21 mouse cellular contexts compared by ENCODE assay signal in the genomic region with DNA sequence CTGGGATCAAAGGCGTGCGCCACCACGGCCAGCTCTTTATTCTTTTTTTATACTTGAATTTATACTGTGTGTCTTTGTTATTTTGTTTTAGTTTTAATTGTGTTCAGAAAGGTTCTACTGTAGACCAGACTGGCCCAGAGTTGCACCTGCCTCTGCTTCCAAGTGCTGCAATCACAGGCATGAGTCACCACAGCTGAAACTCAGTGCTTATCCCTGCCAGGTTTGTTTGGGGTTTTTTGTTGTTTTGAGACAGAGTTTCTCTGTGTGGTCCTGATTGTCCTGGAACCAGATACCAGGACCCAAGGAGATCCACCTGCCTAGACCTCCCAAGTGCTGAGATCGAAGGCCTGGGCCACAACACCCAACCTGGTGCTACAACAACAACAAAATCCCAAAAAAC. TPM values are rescaled to one million over a fixed set of nuclear protein-coding genes. Genes with fewer than 3 reads are reported as not detected.
DNase-seq lines count a peak whose midpoint lies in the region; ATAC-seq lines count a peak whose summit lies in the region.
"Had no signal": no experiment of that assay in that cellular context is flagged by ENCODE, and none has a peak within 500 bp of the region (broad histone marks: within the 10 kb centered on the region; RNA-seq: fewer than 3 reads in every experiment).

No protein-coding gene starts in this region.

- ATAC-seq in erythroid progenitor cell, adult 5-6 weeks (replicated peaks; ENCODE audit: low FRiP score, poor library complexity, severe bottlenecking) = no peak
- ATAC-seq: CD4-positive, CD25-positive, alpha-beta regulatory T cell, adult 4 months; forebrain, embryonic 13.5 days; forebrain, embryonic 15.5 days; forebrain, postnatal 0 days had no signal

- intact Hi-C loops in heart, postnatal 36 days (cut with DNase I) = no loop called here

- DNase-seq in cerebellum, adult 9-11 months = peak; percentile 7
- no peak for DNase-seq in cerebellum, adult 8-10 months
- peak; percentile 87 for DNase-seq in heart, adult 11 months
- no peak for DNase-seq in heart, postnatal 36 days
- peak; percentile 34 for DNase-seq in 3T3-L1 (ENCODE audit: low read depth, low spot score)
- peak; percentile 31 for DNase-seq in NIH3T3 (ENCODE audit: low read depth)
- DNase-seq in layer of hippocampus, adult 8-10 months (ENCODE audit: low spot score in 2 of 2) = no peak
- DNase-seq: adrenal gland, postnatal 10 days; adrenal gland, postnatal 25 days; B cell, adult 2 months; cerebellum, adult 9-10 months; cerebellum, postnatal 14 days; cerebellum, postnatal 36 days; embryo, embryonic 11 days; forebrain, postnatal 0 days had no signal

RNA-seq across cellular contexts. Expression of gene Spata2, which starts 15.9 kb away (rescaled TPM):
- total RNA-seq in heart, postnatal 36 days (2021) = 10 to 100 TPM; 13.6 to 14.6 TPM
- 10 to 100 TPM; 70.1 to 86.1 (median 77.0) TPM for total RNA-seq in layer of hippocampus, adult 8-10 months (2022)
- total RNA-seq in erythroid progenitor cell, adult 5-6 weeks (2015; ENCODE audit: low replicate concordance) = 7.5 and 8.6 TPM in 2 replicates
- total RNA-seq in erythroid progenitor cell, adult 5-6 weeks (2017; ENCODE audit: low replicate concordance) = 5.4 and 7.4 TPM in 2 replicates

RNA-seq across cellular contexts. Expression of gene Rnf114, which starts 16.1 kb away (rescaled TPM):
- 10 to 100 TPM; 68.2 to 70.1 TPM for total RNA-seq in heart, postnatal 36 days (2021)
- total RNA-seq in layer of hippocampus, adult 8-10 months (2022) = 10 to 100 TPM; 52.1 to 56.4 (median 52.9) TPM
- 24.1 and 33.5 TPM in 2 replicates for total RNA-seq in erythroid progenitor cell, adult 5-6 weeks (2015; ENCODE audit: low replicate concordance)
- 10.2 and 17.8 TPM in 2 replicates for total RNA-seq in erythroid progenitor cell, adult 5-6 weeks (2017; ENCODE audit: low replicate concordance)

RNA-seq across cellular contexts. Expression of gene Snai1, which starts 29.4 kb away (rescaled TPM):
- 1 to 10 TPM; 1.5 to 2.0 TPM for total RNA-seq in heart, postnatal 36 days (2021)
- total RNA-seq in layer of hippocampus, adult 8-10 months (2022) = 1 to 10 TPM in 1 of 4 experiments, under 1 TPM in 3; 0.28 to 1.1 (median 0.53) TPM
- not detected in 2 replicates for total RNA-seq in erythroid progenitor cell, adult 5-6 weeks (2015; ENCODE audit: low replicate concordance)
- total RNA-seq in erythroid progenitor cell, adult 5-6 weeks (2017; ENCODE audit: low replicate concordance) = not detected in 2 replicates
- total RNA-seq: common myeloid progenitor, adult 5-6 weeks; G1E had no signal

Comparison
In these comparisons a context has a peak if more than half of its experiments do, and no peak if none do; other contexts are left out.
1. DNase-seq: peak in cerebellum, adult 9-11 months (single experiment), heart, adult 11 months (single experiment), 3T3-L1 (single experiment) and NIH3T3 (single experiment); none in cerebellum, adult 8-10 months (single experiment), heart, postnatal 36 days (0 of 2) and layer of hippocampus, adult 8-10 months (0 of 2).
2. RNA of gene Spata2, which starts 15.9 kb away (total RNA-seq): 70.1 to 86.1 TPM in layer of hippocampus, adult 8-10 months; 13.6 to 14.6 TPM in heart, postnatal 36 days and 5.4 to 8.6 TPM in erythroid progenitor cell, adult 5-6 weeks; every median in the first group is over 4 times any median in the second.